Mouse (Mus musculus): ENCODE results near the gene Aspm. TPM values are rescaled to one million over a fixed set of nuclear protein-coding genes. Genes with fewer than 3 reads are reported as not detected.

Aspm gene
- total RNA-seq, 2 experiments from 2014 or later: 2.2 to 2.7 TPM

- DNase-seq: no peak
Observed at GRCm38 (mm10) chr1:139501258-139501752, 46.7 kb downstream of the Aspm start, which contains the start of gene F13b. Gene F13b, plus strand, starts transcription at chr1:139501702.

GRCm38 (mm10) chr1:139514556-139514955 lies 60.0 kb downstream of the Aspm start:
- DNase-seq: no peak

Other genes starting within 250 kb of the Aspm start
- not detected for gene Crb1, start 77.7 kb upstream of the Aspm start, total RNA-seq (2021)
- gene Zbtb41, start 32.5 kb upstream of the Aspm start, total RNA-seq (2021): 10 to 100 TPM; 39.5 to 42.4 TPM
- gene F13b, start 46.9 kb downstream of the Aspm start, total RNA-seq (2021): not detected
- gene Cfhr1, start 105.5 kb downstream of the Aspm start, total RNA-seq (2021): not detected

Measured in adrenal gland, postnatal 36 days (tissue).